Mouse (Mus musculus) erythroblast, embryonic 14.5 days (primary cell): ENCODE results near the gene Mycbp2.

Experiments used
- GATA1 ChIP-seq: IDR thresholded peaks from 2 replicates; pipeline ENCODE4 v1.6.1; 2012; ENCODE audit warnings: low read length, inconsistent platforms, mixed read lengths
- TAL1 ChIP-seq: IDR thresholded peaks from 3 replicates; pipeline ENCODE4 v1.6.1; 2012; ENCODE audit warnings: low read length, inconsistent platforms, mixed read lengths

DNA sequence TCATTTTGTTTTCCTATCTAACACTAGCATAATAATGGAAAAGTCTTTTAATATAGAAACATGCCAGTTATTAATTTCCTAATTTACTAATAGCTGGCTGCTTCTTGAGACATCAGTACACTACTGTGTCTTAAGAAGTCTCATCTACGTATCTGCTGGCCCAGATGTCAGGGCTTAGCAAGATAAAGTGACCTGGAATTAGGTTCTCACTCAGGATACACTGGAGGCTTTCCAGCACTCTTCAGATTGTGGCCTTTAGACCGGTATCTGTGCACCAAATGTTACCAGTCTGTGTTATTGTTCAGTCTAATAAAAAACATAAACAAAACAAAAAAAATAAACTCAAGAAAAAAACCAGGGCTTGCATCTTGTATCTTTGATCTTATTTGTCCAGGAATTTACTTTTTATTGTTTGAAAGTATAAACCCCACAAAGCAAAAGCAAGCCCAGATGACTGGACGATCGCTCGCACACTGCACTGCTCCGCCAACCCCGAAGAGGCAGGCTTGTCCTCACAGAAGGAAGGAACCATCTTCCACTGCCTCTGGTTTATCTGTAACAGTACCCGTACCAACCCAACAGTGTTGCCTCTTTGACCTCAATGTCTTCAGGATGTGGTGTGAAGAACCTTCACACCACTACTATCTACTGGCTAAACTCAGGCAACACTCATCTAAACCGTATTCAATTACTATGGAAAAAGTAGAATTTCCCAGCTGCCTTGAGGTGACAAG, 269.2 kb downstream of the Mycbp2 start:
- no peak for TF ChIP-seq GATA1
- TF ChIP-seq TAL1, result no peak
